Mouse (Mus musculus): ENCODE data around the gene Rhox9. TPM values are rescaled to one million over a fixed set of nuclear protein-coding genes. Genes with fewer than 3 reads are reported as not detected.

Rhox9 gene
- not detected for polyA plus RNA-seq (2014; fragmentation: Illumina TruSeq; extraction: RNeasy Lipid Tissue Mini Kit (QIAGEN cat#74804); ENCODE audit: low read depth, low replicate concordance)

DNA sequence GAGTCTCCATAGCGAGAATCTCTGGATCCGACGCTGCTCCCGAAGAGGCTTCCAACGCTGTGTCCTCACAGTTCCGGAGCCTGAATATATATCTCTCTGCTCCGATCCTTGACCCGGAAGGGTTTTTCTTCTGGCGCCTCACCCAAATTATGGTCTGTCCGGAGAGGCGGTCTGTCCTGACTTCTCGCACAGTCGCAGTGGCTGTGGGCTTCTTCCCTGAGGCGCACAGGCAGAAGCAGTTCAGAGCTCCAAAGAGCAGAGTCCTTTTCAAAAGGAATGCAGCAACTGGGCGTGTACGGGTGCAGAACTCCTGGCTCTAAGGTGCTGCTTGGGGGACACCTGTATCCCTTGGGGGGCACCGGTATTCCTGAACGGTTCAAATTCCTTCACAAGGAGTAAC lies at the start of gene Rhox9:
Gene Rhox9 (minus strand): TSS at position 101 of the 400 bp plus-strand sequence.

GRCm38 (mm10) chrX:37897132-37897531 lies 4.4 kb downstream of the Rhox9 start, which contains the start of gene Rhox7b:
Gene Rhox7b, minus strand, starts transcription at chrX:37897232.

DNA sequence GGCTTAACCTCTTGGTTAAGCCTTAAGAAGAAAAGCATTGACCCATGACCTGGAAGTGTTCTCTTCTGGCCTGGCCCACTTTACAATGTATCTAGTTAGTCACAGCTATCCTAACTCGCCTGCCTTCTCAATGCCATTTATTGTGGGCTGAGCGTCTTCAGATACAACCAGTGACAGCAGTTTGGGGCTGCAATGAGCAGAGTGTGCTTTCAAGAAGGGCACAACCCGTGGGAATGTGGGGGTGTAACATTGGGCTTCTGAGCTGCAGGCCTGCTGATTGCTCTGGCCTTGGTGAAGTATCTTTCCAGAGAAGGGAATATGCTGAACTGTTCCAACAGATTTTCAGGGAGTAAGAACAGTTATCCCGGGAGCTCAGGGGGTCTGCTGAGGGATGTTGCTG lies 22.7 kb downstream of the Rhox9 start, which contains the start of gene Rhox8:
Gene Rhox8 (minus strand): TSS at position 101 of the 400 bp plus-strand sequence.

Other genes starting within 250 kb of the Rhox9 start
- not detected for gene Rhox3h, start 233.0 kb downstream of the Rhox9 start, polyA plus RNA-seq (2014; fragmentation: Illumina TruSeq; extraction: RNeasy Lipid Tissue Mini Kit (QIAGEN cat#74804); ENCODE audit: low read depth, low replicate concordance)
- gene Rhox2h, start 228.5 kb downstream of the Rhox9 start, polyA plus RNA-seq (2014; fragmentation: Illumina TruSeq; extraction: RNeasy Lipid Tissue Mini Kit (QIAGEN cat#74804); ENCODE audit: low read depth, low replicate concordance) = not detected
- 1.8 TPM for gene Rhox5, start 96.9 kb downstream of the Rhox9 start, polyA plus RNA-seq (2014; fragmentation: Illumina TruSeq; extraction: RNeasy Lipid Tissue Mini Kit (QIAGEN cat#74804); ENCODE audit: low read depth, low replicate concordance)
- not detected for gene Rhox6, start 74.9 kb downstream of the Rhox9 start, polyA plus RNA-seq (2014; fragmentation: Illumina TruSeq; extraction: RNeasy Lipid Tissue Mini Kit (QIAGEN cat#74804); ENCODE audit: low read depth, low replicate concordance)
- gene Rhox7a, start 70.1 kb downstream of the Rhox9 start, polyA plus RNA-seq (2014; fragmentation: Illumina TruSeq; extraction: RNeasy Lipid Tissue Mini Kit (QIAGEN cat#74804); ENCODE audit: low read depth, low replicate concordance) = not detected
- not detected for gene Rhox8, start 22.8 kb downstream of the Rhox9 start, polyA plus RNA-seq (2014; fragmentation: Illumina TruSeq; extraction: RNeasy Lipid Tissue Mini Kit (QIAGEN cat#74804); ENCODE audit: low read depth, low replicate concordance)
- not detected for gene Rhox7b, start 4.5 kb downstream of the Rhox9 start, polyA plus RNA-seq (2014; fragmentation: Illumina TruSeq; extraction: RNeasy Lipid Tissue Mini Kit (QIAGEN cat#74804); ENCODE audit: low read depth, low replicate concordance)
- not detected for gene Btg1-ps1, start 117.0 kb upstream of the Rhox9 start, polyA plus RNA-seq (2014; fragmentation: Illumina TruSeq; extraction: RNeasy Lipid Tissue Mini Kit (QIAGEN cat#74804); ENCODE audit: low read depth, low replicate concordance)
- gene Btg1-ps2, start 141.3 kb upstream of the Rhox9 start, polyA plus RNA-seq (2014; fragmentation: Illumina TruSeq; extraction: RNeasy Lipid Tissue Mini Kit (QIAGEN cat#74804); ENCODE audit: low read depth, low replicate concordance) = not detected
- gene Rhox10, start 164.7 kb upstream of the Rhox9 start, polyA plus RNA-seq (2014; fragmentation: Illumina TruSeq; extraction: RNeasy Lipid Tissue Mini Kit (QIAGEN cat#74804); ENCODE audit: low read depth, low replicate concordance) = not detected
- gene Rhox11, start 183.4 kb upstream of the Rhox9 start, polyA plus RNA-seq (2014; fragmentation: Illumina TruSeq; extraction: RNeasy Lipid Tissue Mini Kit (QIAGEN cat#74804); ENCODE audit: low read depth, low replicate concordance) = not detected
- not detected for gene Rhox12, start 209.1 kb upstream of the Rhox9 start, polyA plus RNA-seq (2014; fragmentation: Illumina TruSeq; extraction: RNeasy Lipid Tissue Mini Kit (QIAGEN cat#74804); ENCODE audit: low read depth, low replicate concordance)
- gene Rhox13, start 219.4 kb upstream of the Rhox9 start, polyA plus RNA-seq (2014; fragmentation: Illumina TruSeq; extraction: RNeasy Lipid Tissue Mini Kit (QIAGEN cat#74804); ENCODE audit: low read depth, low replicate concordance) = not detected

Data from heart, adult 10 weeks (tissue).